Mouse (Mus musculus): ENCODE results near the gene Gm20767.
"Not testable (repeated sequence)": the region's sequence is repeated elsewhere in the genome, so short reads cannot be mapped to it uniquely, and the experiment has no call there.

- not testable (repeated sequence) for TF ChIP-seq CTCF (IDR thresholded peaks at IDR 0.05; ENCODE audit: low read depth); EP300 (optimal IDR thresholded peaks at IDR 0.05)
These were observed 43.1 kb upstream of the Gm20767 start for GRCm38 (mm10) chr13:120096938-120097256.
